Mouse (Mus musculus) embryonic facial prominence, embryonic 11.5 days (tissue): Measurements from ENCODE around the gene Dph6. TPM values are rescaled to one million over a fixed set of nuclear protein-coding genes. Genes with fewer than 3 reads are reported as not detected.
A peak's percentile ranks its signal among the peaks of the same experiment; 100 is the strongest.

Experiments
- ATAC-seq: fragments of 200-750 bp; cut with Nextera tagmentation; replicated peaks from 2 replicates; pipeline ENCODE4 v1.8.0; 2017; ENCODE audit warnings: low read depth; ENCODE audit not compliant: insufficient number of reproducible peaks, low FRiP score, low TSS enrichment
- DNase-seq: peaks from one replicate; pipeline ENCODE4 v3.0.0-alpha.2; 2015; ENCODE audit warnings: low spot score
- H3K27ac ChIP-seq: fragments of 300-500 bp; sonication (generic); replicated peaks from 2 replicates; pipeline ENCODE4 v1.5.1; 2014; ENCODE audit warnings: mild to moderate bottlenecking, low read depth, low read length, control low read depth
- H3K27me3 ChIP-seq: fragments of 300-500 bp; sonication (generic); 2 replicates; pipeline ENCODE4 v1.6.1; 2014; ENCODE audit warnings: mild to moderate bottlenecking, low read length, moderate library complexity, mixed read lengths; ENCODE audit not compliant: control insufficient read depth, insufficient read depth
- H3K36me3 ChIP-seq: fragments of 300-500 bp; sonication (generic); replicated peaks from 2 replicates; pipeline ENCODE4 v1.6.1; 2014; ENCODE audit warnings: low read depth, mild to moderate bottlenecking, low read length, moderate library complexity, mixed read lengths; ENCODE audit not compliant: control insufficient read depth, insufficient read depth
- H3K4me1 ChIP-seq: fragments of 300-500 bp; sonication (generic); 2 replicates; pipeline ENCODE4 v1.6.1; 2014; ENCODE audit warnings: low read length, mixed read lengths; ENCODE audit not compliant: control insufficient read depth, insufficient read depth
- H3K4me2 ChIP-seq: fragments of 300-500 bp; sonication (generic); 2 replicates; pipeline ENCODE4 v1.6.1; 2014; ENCODE audit warnings: low read depth, mild to moderate bottlenecking, control low read depth, low read length, moderate library complexity
- H3K4me3 ChIP-seq: fragments of 300-500 bp; sonication (generic); 2 replicates; pipeline ENCODE4 v1.5.1; 2014; ENCODE audit warnings: low read depth, low read length, control low read depth
- H3K9ac ChIP-seq: fragments of 300-500 bp; sonication (generic); replicated peaks from 2 replicates; pipeline ENCODE4 v1.6.1; 2014; ENCODE audit warnings: mild to moderate bottlenecking, control low read depth, low read length
- H3K9me3 ChIP-seq: fragments of 300-500 bp; sonication (generic); replicated peaks from 2 replicates; pipeline ENCODE4 v1.6.1; 2016; ENCODE audit warnings: mild to moderate bottlenecking, low read length, inconsistent platforms, mixed read lengths; ENCODE audit not compliant: control insufficient read depth
- WGBS: fragments of 180-500 bp; shearing (Covaris S2); extraction: QIAGEN DNeasy Blood & Tissue Kit; methylation state at CpG from one replicate; pipeline ENCODE4 v1.1.7; 2014; 5-methylcytosine and 5-hydroxymethylcytosine counted together
- polyA plus RNA-seq: library from polyadenylated mRNA; unstranded; fragments of >200 nt; fragmentation: Nextera tagmentation; extraction: Ambion mirVana; gene quantifications from 2 replicates; pipeline ENCODE4 v1.2.1, GENCODE M21; 2014

Gene Dph6
- polyA plus RNA-seq, 1 experiment from 2014 or later: 24.7 TPM

DNA sequence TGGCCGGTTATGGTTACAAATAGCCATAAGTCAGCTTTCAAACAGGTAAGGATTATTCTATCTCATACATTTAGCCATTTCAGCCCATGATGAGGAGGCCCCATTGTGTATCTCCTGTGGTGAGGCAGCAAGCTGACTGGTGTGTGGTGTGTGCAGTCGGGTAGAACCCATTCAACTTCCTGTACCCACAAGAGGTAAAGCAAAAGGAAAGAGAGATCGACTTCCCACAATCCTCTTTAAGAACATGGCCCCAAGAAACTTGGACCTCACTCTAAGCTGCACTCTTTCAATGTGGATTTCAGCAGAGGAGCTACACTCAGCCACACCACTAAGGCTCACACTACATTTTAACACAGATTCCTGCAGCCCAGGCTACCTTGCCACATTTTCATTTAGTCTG lies 53.6 kb downstream of the Dph6 start:
- H3K27me3 ChIP-seq: no peaks in the 10 kb centered on the region
- no peak overlapping the region for H3K4me3 ChIP-seq
- ATAC-seq (no peak), DNase-seq (no peak)
- H3K36me3 ChIP-seq: no peaks in the 10 kb centered on the region
- 82% methylated on average over 3 of the region's 3 CpGs for WGBS
- no peak overlapping the region for H3K4me2 ChIP-seq
- no peaks in the 10 kb centered on the region for H3K9me3 ChIP-seq
- no peaks in the 10 kb centered on the region for H3K4me1 ChIP-seq
- no peak overlapping the region for H3K27ac ChIP-seq
- H3K9ac ChIP-seq: no peak overlapping the region

GRCm38 (mm10) chr2:114599793-114600192 lies 55.0 kb downstream of the Dph6 start:
- Histone ChIP-seq H3K9me3 (no peaks in the 10 kb centered on the region), H3K4me3 (no peak overlapping the region), H3K9ac (no peak overlapping the region), H3K27me3 (no peaks in the 10 kb centered on the region), H3K36me3 (no peaks in the 10 kb centered on the region), H3K4me2 (no peak overlapping the region), H3K4me1 (no peaks in the 10 kb centered on the region), H3K27ac (no peak overlapping the region)
- ATAC-seq (no peak), DNase-seq (no peak)
- WGBS: 75% methylated on average over 2 of the region's 2 CpGs

GRCm38 (mm10) chr2:114593393-114593792 lies 61.4 kb downstream of the Dph6 start:
- no peak for DNase-seq

GRCm38 (mm10) chr2:114580714-114581113 lies 74.0 kb downstream of the Dph6 start:
- H3K4me3 ChIP-seq: no peak overlapping the region
- H3K27me3 ChIP-seq: no peaks in the 10 kb centered on the region
- peak; percentile 6 for DNase-seq
- H3K4me2 ChIP-seq: no peak overlapping the region
- H3K36me3 ChIP-seq: no peaks in the 10 kb centered on the region
- no peak overlapping the region for H3K9ac ChIP-seq
- H3K4me1 ChIP-seq: no peaks in the 10 kb centered on the region
- 72% methylated on average over 2 of the region's 2 CpGs for WGBS
- H3K27ac ChIP-seq: no peak overlapping the region
- no peak for ATAC-seq
- no peaks in the 10 kb centered on the region for H3K9me3 ChIP-seq

More at GRCm38 (mm10) chr2:114593393-114593792, 61.4 kb downstream of the Dph6 start:
- ATAC-seq: no peak
- Histone ChIP-seq H3K4me3 (no peak overlapping the region), H3K27me3 (no peaks in the 10 kb centered on the region), H3K9ac (no peak overlapping the region), H3K4me1 (no peaks in the 10 kb centered on the region), H3K4me2 (no peak overlapping the region), H3K9me3 (no peaks in the 10 kb centered on the region), H3K36me3 (no peaks in the 10 kb centered on the region), H3K27ac (no peak overlapping the region)
- 92% methylated on average over 5 of the region's 5 CpGs for WGBS

DNA sequence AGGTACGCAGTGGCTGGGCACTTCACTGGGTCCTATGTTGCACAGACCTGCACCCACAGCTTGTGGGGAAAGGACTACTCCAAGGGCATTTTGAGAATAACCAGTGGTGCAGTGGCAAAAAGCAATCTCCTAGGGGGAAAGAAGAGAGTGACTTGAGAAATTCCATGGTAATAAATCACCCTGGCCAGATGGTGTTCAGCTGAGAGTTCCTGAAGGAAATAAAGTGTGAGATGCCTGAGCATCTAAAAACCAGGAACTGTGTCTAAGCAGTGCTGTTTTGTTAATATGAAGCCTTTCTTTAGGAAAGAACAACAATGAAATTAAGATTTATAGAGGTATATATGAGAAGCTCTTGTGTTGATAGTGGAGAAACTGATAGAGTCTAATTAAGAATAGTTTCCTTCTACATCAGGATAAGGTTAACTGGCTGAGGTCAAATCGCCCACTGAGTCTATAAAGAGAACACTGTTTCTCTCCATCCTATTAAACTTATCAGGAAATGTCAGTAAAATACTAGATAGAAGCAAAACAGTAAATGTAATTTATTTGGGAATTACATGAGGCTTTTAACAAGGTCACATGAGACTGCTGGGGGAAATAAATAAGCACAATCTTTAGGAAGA lies 111.7 kb downstream of the Dph6 start:
- ATAC-seq: no peak
- Histone ChIP-seq H3K4me1 (no peaks in the 10 kb centered on the region), H3K4me3 (no peak overlapping the region), H3K9me3 (no peaks in the 10 kb centered on the region), H3K9ac (no peak overlapping the region), H3K4me2 (no peak overlapping the region), H3K27ac (no peak overlapping the region), H3K27me3 (no peaks in the 10 kb centered on the region), H3K36me3 (no peaks in the 10 kb centered on the region)
- WGBS: 77% methylated on average over 2 of the region's 2 CpGs
- DNase-seq: no peak

DNA sequence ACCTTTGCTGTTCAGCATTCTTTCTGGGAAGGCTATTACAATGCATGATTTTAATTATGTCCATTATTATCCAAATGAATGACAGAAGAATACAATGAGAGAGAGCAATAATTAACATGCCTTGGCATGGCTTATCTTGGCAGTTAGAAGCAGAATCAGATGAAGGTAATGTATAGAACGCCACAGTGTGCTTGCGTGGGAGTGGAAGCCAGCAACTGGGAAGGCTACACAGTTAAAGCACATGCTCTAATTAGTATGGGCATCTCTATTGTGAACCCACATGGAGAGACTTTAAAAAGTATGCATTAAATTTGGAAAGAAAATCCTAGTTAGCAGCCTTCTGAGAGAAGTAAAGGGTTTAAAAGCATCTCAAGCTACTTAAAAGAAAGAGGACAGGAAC lies 112.4 kb downstream of the Dph6 start:
- Histone ChIP-seq H3K27me3 (no peaks in the 10 kb centered on the region), H3K9ac (no peak overlapping the region), H3K4me2 (no peak overlapping the region), H3K9me3 (no peaks in the 10 kb centered on the region), H3K27ac (no peak overlapping the region), H3K36me3 (no peaks in the 10 kb centered on the region), H3K4me1 (no peaks in the 10 kb centered on the region), H3K4me3 (no peak overlapping the region)
- DNase-seq: no peak
- ATAC-seq: no peak
- WGBS: 83% methylated on average over 2 of the region's 2 CpGs

- Histone ChIP-seq H3K9me3 (no peaks in the 10 kb centered on the region), H3K4me1 (no peaks in the 10 kb centered on the region), H3K4me3 (no peak overlapping the region), H3K9ac (no peak overlapping the region), H3K36me3 (no peaks in the 10 kb centered on the region), H3K27ac (no peak overlapping the region), H3K27me3 (no peaks in the 10 kb centered on the region), H3K4me2 (no peak overlapping the region)
- WGBS: 89% methylated on average over 6 of the region's 6 CpGs
- no peak for ATAC-seq
- no peak for DNase-seq
Observed at GRCm38 (mm10) chr2:114540416-114540815, 114.3 kb downstream of the Dph6 start.

GRCm38 (mm10) chr2:114536032-114536431 lies 118.7 kb downstream of the Dph6 start:
- H3K4me2 ChIP-seq: no peak overlapping the region
- DNase-seq (no peak), ATAC-seq (no peak)
- H3K27ac ChIP-seq: no peak overlapping the region
- H3K4me3 ChIP-seq: no peak overlapping the region
- no peaks in the 10 kb centered on the region for H3K36me3 ChIP-seq
- no peak overlapping the region for H3K9ac ChIP-seq
- H3K27me3 ChIP-seq: no peaks in the 10 kb centered on the region
- 35% methylated on average over 1 of the region's 1 CpGs for WGBS
- no peaks in the 10 kb centered on the region for H3K9me3 ChIP-seq
- H3K4me1 ChIP-seq: no peaks in the 10 kb centered on the region
